Mouse (Mus musculus) right cerebral cortex, postnatal 10 days (tissue): ENCODE data around the gene Mfsd4b1.

Experiments used
- DNase-seq, 2 experiments: peaks; one replicate each; pipeline ENCODE4 v3.0.0; 2021; ENCODE audit warnings: low spot score in 2 of 2

Gene Mfsd4b1

DNA sequence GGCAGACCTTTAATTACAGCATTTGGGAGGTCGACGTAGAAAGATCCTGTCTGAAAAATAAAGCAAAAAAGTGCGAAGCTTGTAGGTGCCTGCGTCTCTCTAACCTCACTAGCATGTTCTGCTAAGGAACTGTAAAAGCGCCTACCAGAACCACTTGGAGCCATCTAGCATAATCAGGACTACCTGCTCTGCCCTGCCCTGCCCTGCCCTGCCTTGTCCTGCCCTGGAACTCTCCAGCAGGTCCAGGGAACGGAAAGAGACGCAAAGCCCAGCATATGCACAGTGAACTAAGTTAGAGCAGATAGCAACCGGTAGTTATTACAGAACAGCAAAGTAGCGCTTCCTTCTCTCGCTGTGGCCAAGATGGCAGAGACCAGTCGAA lies 64.6 kb downstream of the Mfsd4b1 start:
- peak in 1 of 2 experiments; percentile 25 for DNase-seq

- peak; percentile 94 to 96 for DNase-seq
These were observed 65.2 kb downstream of the Mfsd4b1 start, which contains the start of gene Mfsd4b3 for GRCm38 (mm10) chr10:39959761-39960440. TSS of gene Mfsd4b3 (minus strand) at chr10:39960153.

DNA sequence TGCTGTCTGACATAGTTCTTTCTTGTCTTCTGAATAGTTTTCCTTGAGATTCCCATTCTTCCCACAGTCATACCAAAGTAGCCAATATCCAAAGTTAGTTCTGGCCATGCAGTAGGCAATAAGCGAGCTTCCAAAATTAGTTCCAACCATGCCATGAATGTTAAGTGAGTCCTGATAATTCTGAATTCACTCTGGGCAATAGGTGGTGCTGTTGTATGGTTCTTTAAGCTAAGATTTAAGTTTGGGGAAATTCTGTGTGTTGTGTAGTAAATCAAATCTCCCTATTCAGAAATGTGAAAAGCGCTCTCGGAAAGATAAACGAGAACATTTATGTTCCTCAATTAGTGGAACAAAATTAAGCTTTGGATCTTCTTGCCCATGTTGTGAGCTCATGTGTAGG lies 66.8 kb downstream of the Mfsd4b1 start:
- DNase-seq, result no peak

DNA sequence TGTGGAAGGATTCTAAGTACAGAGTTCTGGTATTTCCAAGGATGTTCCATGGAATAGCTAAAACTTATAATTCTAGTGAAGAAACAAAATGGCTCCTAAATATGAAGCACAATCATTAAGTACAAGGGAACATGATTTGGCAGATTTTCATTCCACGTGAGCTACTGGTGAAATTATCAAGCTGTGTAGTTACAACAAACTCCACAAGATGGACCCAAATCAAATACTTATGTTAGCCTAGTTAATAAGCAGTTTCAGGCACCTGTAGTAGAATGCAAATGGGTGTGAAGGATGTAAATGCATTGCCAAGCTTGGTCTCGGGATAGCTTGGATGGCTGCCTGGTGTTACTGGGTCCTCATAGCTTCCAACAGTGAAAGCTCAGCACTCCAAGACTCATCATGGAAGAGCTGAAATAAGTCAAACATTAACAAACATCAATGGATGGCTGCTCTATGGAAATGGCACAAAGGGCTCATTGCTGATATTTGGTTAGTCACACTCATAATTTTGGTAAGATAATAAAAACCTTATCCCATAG lies 68.7 kb downstream of the Mfsd4b1 start:
- no peak for DNase-seq

DNA sequence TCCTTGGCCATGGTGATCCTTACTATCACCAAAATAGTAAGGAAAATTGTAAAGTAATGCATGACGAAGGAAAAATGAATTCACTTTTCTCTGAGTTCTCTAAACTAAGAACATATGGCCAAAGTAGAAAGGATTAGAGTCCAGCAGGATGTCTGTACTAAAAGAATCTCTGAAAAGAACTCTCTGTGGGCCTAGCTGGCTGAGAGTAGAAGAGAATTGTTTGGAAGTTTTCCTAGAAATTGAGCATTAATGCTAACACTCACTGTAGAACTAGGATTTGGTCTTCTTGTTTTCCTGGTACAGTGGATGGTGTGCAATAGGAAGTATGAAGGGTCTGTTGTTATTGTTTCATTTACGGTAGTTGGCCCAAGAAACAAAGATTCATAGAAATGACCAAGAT lies 69.9 kb downstream of the Mfsd4b1 start:
- DNase-seq, result no peak
